Mouse (Mus musculus) retina, adult 2 months (tissue): ENCODE data around the gene Mrps10.
"Not testable (repeated sequence)": the region's sequence is repeated elsewhere in the genome, so short reads cannot be mapped to it uniquely, and the experiment has no call there.

Experiments
- DNase-seq: peaks from one replicate; pipeline ENCODE4 v3.0.0-alpha.2; 2012; ENCODE audit warnings: low read depth, low spot score

Mrps10 gene

GRCm38 (mm10) chr17:47368401-47369086, at the start of gene Mrps10:
TSS of gene Mrps10 (plus strand) at chr17:47368887.
- DNase-seq = peak; percentile 83

DNA sequence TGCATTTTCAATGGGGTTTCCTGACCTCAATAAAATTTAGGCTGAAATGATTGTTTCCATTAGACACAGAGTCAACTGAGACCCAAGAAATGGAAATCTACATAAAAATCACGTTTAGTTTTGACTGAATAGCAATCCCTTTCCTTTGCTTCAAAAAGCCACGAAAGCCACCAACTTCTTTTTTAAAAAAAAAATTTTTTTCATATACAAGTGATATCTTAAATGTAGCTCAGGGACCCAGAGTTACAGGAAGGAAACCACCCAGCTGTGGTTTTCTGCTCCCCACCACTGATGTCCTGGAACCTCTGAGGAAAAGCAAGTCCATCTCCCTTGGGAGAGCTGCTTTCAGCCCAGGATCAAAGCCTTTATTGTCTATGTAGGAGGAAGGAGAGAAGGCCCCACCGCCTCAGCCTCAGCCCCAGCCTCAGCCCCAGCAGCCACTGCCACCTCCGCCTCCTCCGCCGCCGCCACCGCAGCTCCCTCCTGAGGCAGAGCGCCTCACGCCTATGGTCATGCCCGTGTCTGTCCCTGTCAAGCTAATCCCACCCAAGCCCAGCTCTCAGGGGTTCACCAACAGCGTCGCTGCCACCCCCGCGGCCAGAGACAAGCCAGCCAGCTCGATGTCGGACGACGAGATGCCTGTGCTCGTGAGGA, 49.6 kb upstream of the Mrps10 start:
- DNase-seq = no peak

GRCm38 (mm10) chr17:47319761-47320160, 48.9 kb upstream of the Mrps10 start:
- DNase-seq = no peak

- no peak for DNase-seq
Observed at GRCm38 (mm10) chr17:47322128-47322990, 46.3 kb upstream of the Mrps10 start.

- DNase-seq = no peak
Observed at GRCm38 (mm10) chr17:47322991-47323295, 45.7 kb upstream of the Mrps10 start.

DNA sequence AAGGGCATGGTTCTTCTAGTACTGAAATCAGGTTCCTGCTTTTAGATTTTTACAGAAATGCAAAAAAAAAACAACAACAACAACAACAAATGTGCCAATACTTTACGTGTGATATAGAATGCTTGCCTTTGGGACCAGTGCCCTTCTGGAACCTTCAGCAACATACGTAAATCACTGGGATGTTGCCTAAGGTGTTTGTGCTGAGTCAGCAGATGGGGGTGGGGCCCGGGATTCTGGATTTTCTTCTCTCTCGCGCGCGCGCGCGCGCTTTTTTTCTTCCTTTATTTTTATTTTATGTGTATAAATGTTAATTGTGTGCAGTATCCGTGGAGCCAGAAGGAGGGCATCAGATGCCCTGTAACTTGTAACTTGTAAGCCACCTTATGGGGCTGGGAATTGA, 41.1 kb upstream of the Mrps10 start:
- DNase-seq = no peak

GRCm38 (mm10) chr17:47327969-47328368, 40.7 kb upstream of the Mrps10 start:
- no peak for DNase-seq

DNA sequence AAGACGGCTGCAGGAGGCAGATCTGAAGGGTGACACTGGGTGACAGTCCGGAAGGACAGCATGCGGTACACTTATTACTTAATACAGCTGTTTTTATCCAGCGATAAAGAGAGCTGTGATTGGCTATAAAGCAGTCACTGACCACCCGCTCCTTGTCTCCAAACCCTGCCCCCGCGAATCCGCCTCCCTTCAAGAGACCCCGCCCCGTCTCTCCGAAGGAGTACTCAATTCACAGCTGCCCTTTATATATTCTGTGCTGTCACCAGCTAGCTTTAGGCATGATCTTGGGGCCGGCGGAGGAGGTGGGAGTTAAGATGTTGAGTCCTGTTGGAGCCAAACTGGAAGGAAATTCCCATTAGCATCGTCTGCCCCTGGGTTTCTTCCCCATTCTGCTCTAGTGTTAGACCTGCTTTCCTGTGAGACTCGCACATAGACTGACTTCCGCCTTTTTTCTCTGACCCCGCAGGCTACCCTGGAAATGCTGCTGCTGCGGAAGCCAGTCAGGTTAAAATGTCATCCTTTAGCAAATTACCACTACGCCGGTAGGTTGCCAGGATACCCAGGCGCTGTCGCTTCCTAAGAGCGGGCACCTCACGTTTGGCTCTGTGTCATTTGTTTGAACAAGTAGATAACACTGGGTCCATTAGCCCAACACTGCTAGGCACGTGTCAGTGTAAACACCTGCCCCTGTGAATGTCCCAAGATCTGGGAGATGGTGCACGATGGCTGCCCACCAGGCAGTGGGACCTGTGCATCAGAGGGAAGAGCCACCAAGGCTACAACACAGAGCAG, 39.9 kb upstream of the Mrps10 start:
- no peak for DNase-seq

DNA sequence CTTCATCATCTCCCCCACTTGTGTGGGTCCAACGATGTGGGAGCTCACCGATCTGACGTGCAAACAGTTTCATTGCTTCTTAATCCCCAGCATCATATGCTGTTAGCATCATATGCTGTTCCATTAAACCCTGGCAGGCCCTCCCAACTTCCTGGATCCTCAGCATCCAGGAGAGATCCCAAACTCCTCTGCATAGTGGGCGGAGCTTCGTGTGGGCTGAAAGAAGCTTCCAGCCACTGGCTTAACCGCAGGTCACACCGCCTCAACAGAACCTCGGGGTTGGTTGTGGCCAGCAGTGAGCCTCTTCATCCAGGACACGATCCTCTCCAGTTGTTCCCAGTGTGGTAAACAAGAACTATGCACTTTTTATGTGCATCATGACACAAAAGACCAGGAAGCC, 38.1 kb upstream of the Mrps10 start:
- DNase-seq = no peak

GRCm38 (mm10) chr17:47332001-47332611, 36.6 kb upstream of the Mrps10 start:
- no peak for DNase-seq

- not testable (repeated sequence) for DNase-seq
Observed at GRCm38 (mm10) chr17:47332664-47333063, 36.0 kb upstream of the Mrps10 start.

DNA sequence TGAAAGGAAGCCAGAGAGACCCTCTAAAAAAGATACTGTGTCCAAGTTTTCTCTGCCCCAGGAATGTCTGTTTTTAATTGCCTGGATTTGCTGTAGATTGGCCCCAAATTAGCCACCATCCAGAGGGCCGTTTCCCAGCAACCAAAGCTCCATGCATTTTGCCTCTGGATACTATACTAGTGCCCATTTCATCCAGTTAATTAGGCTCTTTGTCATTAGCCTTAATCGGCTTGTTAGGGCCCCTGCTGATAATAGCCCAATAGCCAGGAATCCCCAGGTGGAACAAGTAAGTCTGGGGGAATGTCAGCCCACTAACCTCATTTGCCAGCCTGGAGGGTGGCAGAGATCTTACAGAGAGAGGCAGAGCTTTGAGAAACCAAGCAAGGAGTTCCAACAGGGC, 35.3 kb upstream of the Mrps10 start:
- DNase-seq = no peak

DNA sequence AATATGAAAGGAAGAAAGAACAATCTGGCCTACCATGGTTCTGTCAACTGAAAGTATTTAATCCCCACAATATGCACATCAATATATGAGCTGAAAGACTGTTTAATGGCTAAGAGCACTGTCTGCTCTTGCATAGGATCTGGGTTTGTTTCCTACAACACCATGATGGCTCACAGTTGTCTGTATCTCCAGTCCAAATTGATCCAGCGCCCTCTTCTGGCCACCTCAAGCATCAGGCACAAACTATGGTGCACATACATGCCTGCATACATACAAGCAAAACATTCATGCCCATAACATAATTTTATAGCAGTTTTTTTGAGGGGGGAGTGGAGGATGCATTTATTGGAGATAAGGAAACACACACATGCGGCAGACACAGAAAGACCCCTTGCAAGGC, 25.6 kb upstream of the Mrps10 start:
- DNase-seq = no peak

- DNase-seq = no peak
Observed at GRCm38 (mm10) chr17:47349721-47350319, 18.9 kb upstream of the Mrps10 start.

DNA sequence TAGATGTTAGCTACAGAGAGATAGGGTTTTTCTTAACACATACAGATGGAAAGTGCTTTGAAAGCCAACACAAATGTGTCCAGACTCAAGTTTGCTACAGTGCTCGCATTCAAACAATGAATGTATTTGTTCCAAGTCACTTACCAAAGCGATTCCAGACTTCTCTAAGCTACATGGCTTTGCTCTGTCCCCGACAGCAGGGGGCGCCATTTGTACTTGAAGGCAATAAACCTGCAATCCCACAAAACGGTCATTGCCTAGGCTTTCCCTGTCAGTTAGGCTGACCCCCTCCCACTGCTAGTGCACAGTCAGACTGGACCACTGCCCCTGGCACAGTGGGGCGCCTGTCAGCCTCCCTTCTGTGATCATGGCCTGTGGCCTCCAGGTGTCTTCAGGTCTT, 8.7 kb upstream of the Mrps10 start:
- DNase-seq = no peak

DNA sequence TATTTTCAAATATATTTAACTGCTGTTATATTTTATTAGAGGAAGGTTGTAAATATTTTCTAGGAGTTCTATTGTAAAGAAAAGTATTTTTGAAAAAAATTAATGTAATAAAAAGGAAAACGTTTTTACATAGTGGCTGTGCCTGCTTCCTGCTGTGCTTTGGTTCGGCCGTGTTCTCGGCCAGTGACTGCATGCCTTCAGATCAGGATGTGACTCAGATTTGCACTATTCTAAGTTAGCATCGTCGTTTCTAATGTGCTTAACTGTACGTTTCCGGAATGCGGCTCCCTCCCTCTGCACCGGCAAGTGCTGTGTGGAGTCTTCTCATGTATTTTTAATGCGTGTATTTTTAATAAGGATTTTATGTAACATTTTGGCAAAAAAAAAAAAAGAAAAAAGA, 7.3 kb upstream of the Mrps10 start:
- no peak for DNase-seq

DNA sequence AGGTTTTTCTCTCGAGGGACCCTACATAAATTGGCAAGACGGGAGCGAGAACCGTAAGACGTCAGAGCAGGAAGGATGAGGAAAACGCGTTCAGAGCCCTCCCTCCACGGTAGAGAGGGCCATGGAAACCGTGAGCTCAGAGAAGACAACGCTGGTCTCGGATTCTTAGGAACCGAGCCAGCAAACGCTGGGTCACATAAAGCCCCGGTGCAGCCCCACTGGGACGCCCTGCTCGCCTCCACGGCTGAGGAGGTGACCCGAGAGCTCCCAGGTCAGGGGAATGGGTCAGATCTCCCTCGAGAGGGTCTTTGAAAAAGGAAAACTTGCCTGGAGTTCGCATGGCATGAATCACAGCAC, 378 bp downstream of the Mrps10 start:
- no peak for DNase-seq

DNA sequence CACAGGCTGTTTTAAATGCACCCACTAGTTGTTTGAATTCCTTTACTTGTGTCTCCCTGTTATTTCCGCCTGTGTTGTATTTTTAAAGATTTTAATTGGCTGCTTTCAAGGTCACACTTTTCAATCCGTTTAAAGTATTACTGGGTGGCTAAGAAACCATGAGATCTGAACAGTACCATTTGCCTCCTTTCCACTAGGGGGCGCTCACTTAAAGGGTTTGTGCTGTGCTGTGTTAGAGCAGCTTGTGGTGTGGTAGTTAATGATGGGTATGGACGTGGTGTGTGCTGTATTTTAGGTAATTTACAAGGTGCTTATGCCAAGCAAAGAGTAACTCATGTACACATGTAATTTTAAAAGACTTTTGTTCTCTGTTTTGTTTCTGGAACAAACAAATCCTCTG, 2.8 kb downstream of the Mrps10 start:
- DNase-seq = peak; percentile 91

DNA sequence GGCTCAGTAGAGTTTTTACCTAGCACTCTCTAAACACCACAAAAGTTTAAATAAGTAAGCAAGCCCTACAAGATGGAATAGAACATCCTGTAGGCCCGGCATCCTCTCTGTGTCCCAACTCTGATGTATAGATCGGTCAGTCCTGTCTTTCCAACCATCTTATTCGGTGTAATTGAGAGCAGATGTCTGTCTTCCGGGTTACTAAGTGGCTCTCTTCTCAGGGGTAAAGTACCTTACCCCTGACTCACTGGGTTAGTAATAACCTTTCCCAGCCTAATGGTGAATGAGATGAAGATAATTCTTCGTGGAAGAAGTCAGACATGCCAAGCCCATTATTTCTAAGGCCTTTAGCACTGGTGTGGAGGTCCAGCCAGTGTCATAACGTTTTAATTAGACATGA, 5.3 kb downstream of the Mrps10 start:
- no peak for DNase-seq

DNA sequence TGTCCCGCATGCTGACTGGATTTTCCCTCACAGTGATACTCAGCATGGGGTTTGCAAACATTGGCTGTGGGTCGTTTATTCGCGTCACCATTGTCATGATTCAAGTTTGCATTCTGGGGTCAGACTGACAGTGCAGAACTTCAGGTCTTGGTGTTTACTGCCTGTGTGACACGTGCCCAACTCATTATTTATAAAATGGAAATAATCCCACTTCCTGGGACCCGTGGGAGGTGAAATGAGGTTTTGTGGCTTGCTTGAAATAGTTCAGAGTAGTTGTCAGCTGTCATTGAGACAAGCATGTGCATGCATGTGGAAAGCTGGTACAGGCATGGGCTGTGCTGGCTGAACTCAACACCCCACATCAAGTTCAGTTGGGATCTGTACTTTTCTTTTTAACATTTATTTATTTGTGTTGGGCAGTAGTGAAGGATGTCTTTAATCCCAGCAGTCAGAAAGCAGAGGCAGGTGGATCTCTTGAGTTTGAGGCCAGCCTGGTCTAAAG, 8.1 kb downstream of the Mrps10 start:
- DNase-seq = no peak

DNA sequence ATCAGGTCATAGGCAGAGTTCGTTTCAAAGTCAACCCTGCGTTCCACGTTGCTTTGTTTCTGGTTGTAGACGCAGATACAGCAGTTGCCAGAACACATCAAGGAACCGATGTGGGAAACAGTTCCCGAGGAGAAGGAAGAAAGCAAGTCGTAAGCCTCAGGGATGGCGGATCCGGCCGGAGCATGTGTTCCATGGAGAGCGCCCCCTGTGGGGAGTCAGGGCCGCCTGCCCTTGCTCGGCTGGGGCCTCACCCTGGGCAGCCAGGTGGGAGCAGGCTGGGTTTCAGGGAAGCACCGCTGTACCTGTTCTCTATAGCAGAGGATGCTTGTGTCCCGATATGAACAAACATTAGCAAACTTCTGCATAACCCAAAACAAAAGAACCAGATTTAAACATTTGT, 9.4 kb downstream of the Mrps10 start:
- DNase-seq = no peak
